Mouse (Mus musculus): ENCODE measurements at regions not wholly inside any gene's neighbourhood (a gene's known extent, or its start where the extent isn't known, plus 50 kb on each side); places are given as distances from the start of the nearest gene placed in this dataset.

DNA sequence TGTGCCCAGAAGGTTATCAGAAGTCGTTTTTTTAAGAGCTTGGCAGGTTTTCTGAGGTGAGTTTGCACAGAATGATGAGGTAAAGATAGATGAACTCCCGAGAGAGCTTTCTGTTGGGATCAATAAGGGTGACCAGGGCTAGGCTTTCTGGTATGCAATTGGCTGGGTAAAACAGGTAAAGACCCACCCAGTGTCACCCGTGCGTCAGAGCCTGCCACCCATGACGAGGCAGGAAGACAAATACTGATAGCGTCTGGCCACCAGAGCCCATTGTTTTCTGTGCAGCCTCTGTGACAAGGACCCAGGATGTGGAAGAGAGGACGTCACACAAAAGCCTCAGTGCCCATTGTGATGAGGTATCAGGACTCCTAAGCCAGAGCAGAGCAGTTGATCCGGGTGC lies 58.0 kb upstream of the Vps8 start:
- DNase-seq, result no peak

DNA sequence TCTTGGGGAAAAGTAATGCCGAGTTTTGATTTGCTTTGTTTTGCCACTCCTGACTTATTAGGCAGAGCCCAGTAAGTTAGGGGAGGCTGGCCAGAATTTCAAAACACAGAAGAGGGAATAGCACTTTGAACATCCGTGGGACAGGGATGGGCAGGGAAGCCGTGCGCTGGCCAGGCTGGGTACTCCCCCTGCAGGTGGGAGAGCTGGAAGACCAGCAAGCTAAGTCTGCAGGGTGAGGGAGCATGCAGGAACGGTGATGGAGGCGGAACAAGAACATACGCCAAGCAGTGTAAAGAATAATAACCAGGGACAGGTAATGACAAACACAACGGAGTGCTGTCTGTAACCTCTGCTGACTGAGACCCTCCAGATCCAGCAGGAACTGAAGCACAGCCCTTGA lies 55.5 kb upstream of the Vps8 start:
- peak; percentile 5 to 56 for DNase-seq

DNA sequence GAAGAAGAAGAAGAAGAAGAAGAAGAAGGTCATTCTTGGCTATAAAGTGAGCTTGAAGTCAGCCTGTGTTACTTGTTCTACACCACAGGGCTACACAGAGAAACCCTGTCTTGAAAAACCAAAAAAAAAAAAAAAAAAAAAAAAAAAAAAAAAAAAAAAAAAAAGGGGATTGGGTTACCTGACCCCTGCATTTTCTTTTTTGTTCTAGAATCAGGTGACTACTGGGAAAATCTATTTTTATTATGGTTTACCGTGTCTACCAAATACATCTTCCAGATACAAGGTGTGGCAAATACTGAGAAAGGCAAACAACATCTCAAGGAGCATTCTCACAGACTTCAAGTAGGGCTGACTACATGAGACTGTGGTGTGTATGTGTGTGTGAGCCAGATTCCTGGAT lies 54.1 kb upstream of the Vps8 start:
- DNase-seq, result no peak

DNA sequence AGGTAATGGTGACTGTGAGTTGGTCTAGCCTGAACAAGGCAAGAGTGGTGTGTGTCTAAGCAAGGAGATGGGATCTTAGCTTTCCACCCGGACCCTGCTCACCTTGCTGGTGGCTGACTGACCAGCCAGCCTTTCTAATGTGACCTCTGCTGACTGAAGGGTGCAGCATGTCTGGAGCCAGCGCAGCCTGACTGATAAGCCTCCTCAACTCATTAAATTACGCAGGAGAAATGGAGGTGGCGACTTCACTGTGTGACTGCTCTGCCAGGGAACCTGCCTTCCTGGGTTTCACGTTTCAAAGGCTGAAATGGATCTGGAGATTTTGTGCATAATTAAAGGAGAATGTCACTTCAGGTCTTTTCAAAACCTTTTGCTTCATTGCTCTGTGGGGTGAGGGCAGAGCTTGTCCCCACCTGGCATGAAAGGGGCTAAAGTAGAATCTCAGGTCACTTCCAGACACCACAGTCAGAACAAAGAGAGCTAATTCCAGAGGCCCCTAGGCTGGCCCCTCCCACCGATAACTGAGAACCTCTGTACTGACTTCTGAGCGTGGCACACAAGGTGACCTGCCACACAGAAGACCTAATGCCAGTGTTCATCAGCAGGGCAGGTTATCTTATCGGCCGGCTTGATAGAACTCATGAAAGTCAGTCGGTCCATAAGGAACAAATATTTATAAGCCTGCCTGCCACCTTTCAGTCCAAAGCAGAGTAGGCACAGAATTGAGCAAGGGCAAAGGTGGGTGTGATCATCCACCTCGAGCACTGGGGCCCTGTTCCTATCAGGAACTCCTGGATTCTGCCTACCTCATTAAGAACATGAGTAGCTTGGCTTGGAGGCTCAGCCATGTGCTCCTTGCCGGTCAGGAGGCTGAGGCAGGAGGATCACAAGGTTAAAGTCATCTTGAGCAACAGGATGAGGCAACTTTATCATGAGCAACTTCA lies 53.1 kb upstream of the Vps8 start:
- no peak for DNase-seq

Measured in kidney, postnatal 36 days (tissue).